Mouse (Mus musculus) lung, postnatal 0 days (tissue): Measurements from ENCODE around the gene Muc3a.

Experiments
- CTCF ChIP-seq: IDR thresholded peaks from 2 replicates; pipeline ENCODE4 v1.5.1; 2016; ENCODE audit warnings: antibody characterized with exemption, mild to moderate bottlenecking
- EP300 ChIP-seq: IDR thresholded peaks from 2 replicates; pipeline ENCODE4 v1.6.1; 2016; ENCODE audit warnings: antibody characterized with exemption, mild to moderate bottlenecking, control low read depth

- TF ChIP-seq EP300 (no peak), CTCF (no peak)
Measured at GRCm38 (mm10) chr5:137170836-137171380, 41.3 kb downstream of the Muc3a start.
